ENCODE assay signal across 28 mouse cellular contexts in genomic region chr9:111724981-111725593, GRCm38 (mm10). TPM values are rescaled to one million over a fixed set of nuclear protein-coding genes. Genes with fewer than 3 reads are reported as not detected.
A peak's percentile ranks its signal among the peaks of the same experiment; 100 is the strongest.
DNase-seq lines count a peak whose midpoint lies in the region; ATAC-seq and TF ChIP-seq lines count a peak whose summit lies in the region.
"Had no signal": no experiment of that assay in that cellular context is flagged by ENCODE, and none has a peak within 500 bp of the region (broad histone marks: within the 10 kb centered on the region; RNA-seq: fewer than 3 reads in every experiment).

No protein-coding gene starts in this region.

- H3K27me3 ChIP-seq in embryonic facial prominence, embryonic 11.5 days (ENCODE audit: control insufficient read depth, insufficient read depth, low read length): no peaks in the 10 kb centered on the region
- H3K27me3 ChIP-seq in embryonic facial prominence, embryonic 10.5 days (replicated peaks; ENCODE audit: low read depth, poor library complexity, severe bottlenecking): no peaks in the 10 kb centered on the region
- no peaks in the 10 kb centered on the region for H3K27me3 ChIP-seq in limb, embryonic 11.5 days (ENCODE audit: control insufficient read depth, insufficient read depth, low read length)
- no peaks in the 10 kb centered on the region for H3K27me3 ChIP-seq in limb, embryonic 10.5 days (ENCODE audit: low read depth, poor library complexity, severe bottlenecking)
- H3K27me3 ChIP-seq in embryonic facial prominence, embryonic 14.5 days (replicated peaks; ENCODE audit: control insufficient read depth, insufficient read depth, low read length): no peaks in the 10 kb centered on the region
- no peaks in the 10 kb centered on the region for H3K27me3 ChIP-seq in stomach, postnatal 0 days (ENCODE audit: control insufficient read depth, insufficient read depth, low read length)
- H3K27me3 ChIP-seq: embryonic facial prominence, embryonic 13.5 days had no signal

- no peaks in the 10 kb centered on the region for H3K4me1 ChIP-seq in embryonic facial prominence, embryonic 11.5 days (ENCODE audit: control insufficient read depth, insufficient read depth, low read length)
- 0 out of 2 replicates have a peak, but pooled peaks cover 3% of the 10 kb centered on the region for H3K4me1 ChIP-seq in embryonic facial prominence, embryonic 10.5 days
- H3K4me1 ChIP-seq in limb, embryonic 11.5 days (ENCODE audit: control insufficient read depth, insufficient read depth, low read length): no peaks in the 10 kb centered on the region
- H3K4me1 ChIP-seq in limb, embryonic 10.5 days: no peaks in the 10 kb centered on the region
- no peaks in the 10 kb centered on the region for H3K4me1 ChIP-seq in embryonic facial prominence, embryonic 14.5 days (ENCODE audit: control insufficient read depth, insufficient read depth, low read length)
- H3K4me1 ChIP-seq in stomach, postnatal 0 days (replicated peaks; ENCODE audit: control insufficient read depth, insufficient read depth): no peaks in the 10 kb centered on the region
- H3K4me1 ChIP-seq: embryonic facial prominence, embryonic 13.5 days had no signal

- no peaks in the 10 kb centered on the region for H3K36me3 ChIP-seq in embryonic facial prominence, embryonic 11.5 days (replicated peaks; ENCODE audit: control insufficient read depth, insufficient read depth, low read depth, low read length)
- no peaks in the 10 kb centered on the region for H3K36me3 ChIP-seq in embryonic facial prominence, embryonic 10.5 days (replicated peaks)
- no peaks in the 10 kb centered on the region for H3K36me3 ChIP-seq in limb, embryonic 11.5 days (ENCODE audit: control insufficient read depth, insufficient read depth, low read length)
- H3K36me3 ChIP-seq in limb, embryonic 10.5 days: no peaks in the 10 kb centered on the region
- H3K36me3 ChIP-seq in embryonic facial prominence, embryonic 14.5 days (ENCODE audit: control insufficient read depth, insufficient read depth, low read length): no peaks in the 10 kb centered on the region
- no peaks in the 10 kb centered on the region for H3K36me3 ChIP-seq in stomach, postnatal 0 days (ENCODE audit: control insufficient read depth, insufficient read depth, low read length)
- H3K36me3 ChIP-seq: embryonic facial prominence, embryonic 13.5 days; midbrain, embryonic 10.5 days had no signal

- H3K27ac ChIP-seq in embryonic facial prominence, embryonic 11.5 days (replicated peaks; ENCODE audit: low read depth, low read length): no peak overlapping the region
- no peak overlapping the region for H3K27ac ChIP-seq in embryonic facial prominence, embryonic 10.5 days (replicated peaks)
- H3K27ac ChIP-seq in limb, embryonic 11.5 days (replicated peaks; ENCODE audit: low read depth, low read length): no peak overlapping the region
- H3K27ac ChIP-seq in limb, embryonic 10.5 days: no peak overlapping the region
- no peak overlapping the region for H3K27ac ChIP-seq in embryonic facial prominence, embryonic 14.5 days (replicated peaks; ENCODE audit: low read depth, low read length)
- no peak overlapping the region for H3K27ac ChIP-seq in stomach, postnatal 0 days (replicated peaks)
- H3K27ac ChIP-seq: embryonic facial prominence, embryonic 13.5 days; hindbrain, embryonic 14.5 days; left cerebral cortex, adult 2 months; midbrain, embryonic 10.5 days had no signal

- ATAC-seq in embryonic facial prominence, embryonic 11.5 days (replicated peaks; ENCODE audit: insufficient number of reproducible peaks, low FRiP score, low TSS enrichment, low read depth): no peak
- ATAC-seq in limb, embryonic 11.5 days (ENCODE audit: insufficient number of reproducible peaks, low FRiP score, low TSS enrichment, low read depth): no peak
- no peak; the same call in 1 of the 2 replicates for ATAC-seq in embryonic facial prominence, embryonic 14.5 days (ENCODE audit: low read depth)
- peak; percentile 65; the same call in 1 of the 2 replicates for ATAC-seq in stomach, postnatal 0 days (ENCODE audit: low FRiP score, low TSS enrichment)
- ATAC-seq: CD4-positive, CD25-positive, alpha-beta regulatory T cell, adult 4 months; forebrain, embryonic 14.5 days; lung, postnatal 0 days had no signal

- no peak for TF ChIP-seq CTCF in stomach, postnatal 0 days (IDR thresholded peaks at IDR 0.05; ENCODE audit: low read depth)

- no peak overlapping the region for H3K9ac ChIP-seq in embryonic facial prominence, embryonic 11.5 days (replicated peaks; ENCODE audit: low read length)
- no peak overlapping the region for H3K9ac ChIP-seq in limb, embryonic 11.5 days (ENCODE audit: low read length)
- no peak overlapping the region for H3K9ac ChIP-seq in embryonic facial prominence, embryonic 14.5 days (ENCODE audit: low read depth, low read length)
- no peak overlapping the region for H3K9ac ChIP-seq in stomach, postnatal 0 days (ENCODE audit: low read length)
- H3K9ac ChIP-seq: embryonic facial prominence, embryonic 13.5 days; hindbrain, embryonic 14.5 days had no signal

- no peak overlapping the region for H3K4me3 ChIP-seq in embryonic facial prominence, embryonic 11.5 days (ENCODE audit: low read depth, low read length)
- no peak overlapping the region for H3K4me3 ChIP-seq in embryonic facial prominence, embryonic 10.5 days
- no peak overlapping the region for H3K4me3 ChIP-seq in limb, embryonic 11.5 days (ENCODE audit: low read depth, low read length)
- H3K4me3 ChIP-seq in limb, embryonic 10.5 days: no peak overlapping the region
- H3K4me3 ChIP-seq in embryonic facial prominence, embryonic 14.5 days (ENCODE audit: low read depth, low read length): no peak overlapping the region
- no peak overlapping the region for H3K4me3 ChIP-seq in stomach, postnatal 0 days (ENCODE audit: low read depth, low read length)
- H3K4me3 ChIP-seq: embryonic facial prominence, embryonic 13.5 days; left cerebral cortex, adult 2 months; midbrain, embryonic 10.5 days had no signal

- 46% methylated on average over 5 of the region's 5 CpGs for WGBS in embryonic facial prominence, embryonic 11.5 days
- 40% methylated on average over 5 of the region's 5 CpGs for WGBS in embryonic facial prominence, embryonic 10.5 days
- WGBS in limb, embryonic 11.5 days: 48% methylated on average over 5 of the region's 5 CpGs
- 58% methylated on average over 5 of the region's 5 CpGs for WGBS in limb, embryonic 10.5 days
- 39% methylated on average over 5 of the region's 5 CpGs for WGBS in embryonic facial prominence, embryonic 14.5 days
- WGBS in stomach, postnatal 0 days: 18% methylated on average over 5 of the region's 5 CpGs

- H3K9me3 ChIP-seq in embryonic facial prominence, embryonic 11.5 days (replicated peaks; ENCODE audit: control insufficient read depth, low read length): no peaks in the 10 kb centered on the region
- no peaks in the 10 kb centered on the region for H3K9me3 ChIP-seq in embryonic facial prominence, embryonic 10.5 days
- H3K9me3 ChIP-seq in limb, embryonic 11.5 days (ENCODE audit: control insufficient read depth, low read length): no peaks in the 10 kb centered on the region
- H3K9me3 ChIP-seq in limb, embryonic 10.5 days (replicated peaks): no peaks in the 10 kb centered on the region
- H3K9me3 ChIP-seq in embryonic facial prominence, embryonic 14.5 days (ENCODE audit: control insufficient read depth, low read length): no peaks in the 10 kb centered on the region
- H3K9me3 ChIP-seq in stomach, postnatal 0 days (ENCODE audit: control insufficient read depth, low read length): no peaks in the 10 kb centered on the region
- H3K9me3 ChIP-seq: embryonic facial prominence, embryonic 13.5 days; midbrain, embryonic 10.5 days had no signal

- TF ChIP-seq EP300 in stomach, postnatal 0 days (optimal IDR thresholded peaks at IDR 0.05): no peak

- peak; percentile 8 for DNase-seq in embryonic facial prominence, embryonic 11.5 days (ENCODE audit: low spot score)
- DNase-seq in embryonic facial prominence, embryonic 10.5 days (ENCODE audit: low spot score): no peak
- peak; percentile 18 for DNase-seq in limb, embryonic 11.5 days (ENCODE audit: low spot score)
- no peak for DNase-seq in limb, embryonic 10.5 days (ENCODE audit: low spot score)
- DNase-seq in embryonic facial prominence, embryonic 14.5 days (ENCODE audit: low spot score): peak; percentile 32
- no peak for DNase-seq in stomach, postnatal 0 days (ENCODE audit: low spot score)
- no peak for DNase-seq in layer of hippocampus, adult 8-10 months (ENCODE audit: low spot score in 2 of 2)
- DNase-seq in lung, postnatal 14 days: no peak
- DNase-seq: adrenal gland, postnatal 14 days; cerebellum, adult 8-10 months; cerebellum, postnatal 36 days; heart, postnatal 4 days; kidney, adult 11 months; kidney, postnatal 4 days; layer of hippocampus, adult 9-11 months; left cerebral cortex, postnatal 4 days; thymus, adult 18-20 months; thymus, postnatal 36 days had no signal

- no peak overlapping the region for H3K4me2 ChIP-seq in embryonic facial prominence, embryonic 11.5 days (ENCODE audit: low read depth, low read length)
- no peak overlapping the region for H3K4me2 ChIP-seq in limb, embryonic 11.5 days (ENCODE audit: low read depth, severe bottlenecking)
- H3K4me2 ChIP-seq in embryonic facial prominence, embryonic 14.5 days (ENCODE audit: low read depth, low read length): no peak overlapping the region
- no peak overlapping the region for H3K4me2 ChIP-seq in stomach, postnatal 0 days (replicated peaks; ENCODE audit: low read depth)
- H3K4me2 ChIP-seq: embryonic facial prominence, embryonic 13.5 days; hindbrain, embryonic 14.5 days had no signal

RNA-seq across cellular contexts. Expression of gene Stac, which starts 34.9 kb away (rescaled TPM):
- polyA plus RNA-seq in embryonic facial prominence, embryonic 11.5 days (2014; fragmentation: Nextera tagmentation; extraction: Ambion mirVana): 0.35 and 0.57 TPM in 2 replicates
- polyA plus RNA-seq in embryonic facial prominence, embryonic 10.5 days (2016; fragmentation: Nextera tagmentation; extraction: Ambion mirVana): 0.26 and 0.70 TPM in 2 replicates
- 0.79 and 1.2 TPM in 2 replicates for polyA plus RNA-seq in limb, embryonic 11.5 days (2014; fragmentation: Nextera tagmentation; extraction: Ambion mirVana)
- 0.59 and 0.99 TPM in 2 replicates for polyA plus RNA-seq in limb, embryonic 10.5 days (2016; fragmentation: Nextera tagmentation; extraction: Ambion mirVana)
- 6.7 and 7.0 TPM in 2 replicates for polyA plus RNA-seq in embryonic facial prominence, embryonic 14.5 days (2014; fragmentation: Nextera tagmentation; extraction: Ambion mirVana)
- 2.4 and 3.7 TPM in 2 replicates for polyA plus RNA-seq in stomach, postnatal 0 days (2015; fragmentation: Nextera tagmentation; extraction: Ambion mirVana)
- 1 to 10 TPM; 3.1 to 4.0 (median 3.6) TPM for total RNA-seq in layer of hippocampus, adult 8-10 months (2022)
- total RNA-seq: granulocyte monocyte progenitor cell, adult 5-6 weeks; liver, adult 2 months; MEL had no signal
- polyA plus RNA-seq: CD4-positive, CD25-positive, alpha-beta regulatory T cell, adult 4 months had no signal

Comparison
In these comparisons a context has a peak if more than half of its experiments do, and no peak if none do; other contexts are left out.
1. DNase-seq: peak in embryonic facial prominence, embryonic 11.5 days (single experiment), limb, embryonic 11.5 days (single experiment) and embryonic facial prominence, embryonic 14.5 days (single experiment); none in embryonic facial prominence, embryonic 10.5 days (single experiment), limb, embryonic 10.5 days (single experiment), stomach, postnatal 0 days (single experiment), layer of hippocampus, adult 8-10 months (0 of 2) and lung, postnatal 14 days (single experiment).